Mouse (Mus musculus) erythroblast, embryonic 14.5 days (primary cell): ENCODE measurements around the gene Ctsf.

Source experiments
- GATA1 ChIP-seq: IDR thresholded peaks from 2 replicates; pipeline ENCODE4 v1.6.1; 2012; ENCODE audit warnings: low read length, inconsistent platforms, mixed read lengths
- TAL1 ChIP-seq: IDR thresholded peaks from 3 replicates; pipeline ENCODE4 v1.6.1; 2012; ENCODE audit warnings: low read length, inconsistent platforms, mixed read lengths

GRCm38 (mm10) chr19:4813015-4813414, 41.9 kb upstream of the Ctsf start:
- TF ChIP-seq TAL1 (no peak), GATA1 (no peak)
